Mouse (Mus musculus) liver, postnatal 0 days (tissue): ENCODE data around the gene Med12l.

ENCODE experiments used
- CTCF ChIP-seq: sonication (generic); IDR thresholded peaks from 2 replicates; pipeline ENCODE4 v1.5.1; 2016; ENCODE audit warnings: antibody characterized with exemption, low read depth
- EP300 ChIP-seq: IDR thresholded peaks from 2 replicates; pipeline ENCODE4 v1.6.1; 2016; ENCODE audit warnings: antibody characterized with exemption, low read depth, mild to moderate bottlenecking

DNA sequence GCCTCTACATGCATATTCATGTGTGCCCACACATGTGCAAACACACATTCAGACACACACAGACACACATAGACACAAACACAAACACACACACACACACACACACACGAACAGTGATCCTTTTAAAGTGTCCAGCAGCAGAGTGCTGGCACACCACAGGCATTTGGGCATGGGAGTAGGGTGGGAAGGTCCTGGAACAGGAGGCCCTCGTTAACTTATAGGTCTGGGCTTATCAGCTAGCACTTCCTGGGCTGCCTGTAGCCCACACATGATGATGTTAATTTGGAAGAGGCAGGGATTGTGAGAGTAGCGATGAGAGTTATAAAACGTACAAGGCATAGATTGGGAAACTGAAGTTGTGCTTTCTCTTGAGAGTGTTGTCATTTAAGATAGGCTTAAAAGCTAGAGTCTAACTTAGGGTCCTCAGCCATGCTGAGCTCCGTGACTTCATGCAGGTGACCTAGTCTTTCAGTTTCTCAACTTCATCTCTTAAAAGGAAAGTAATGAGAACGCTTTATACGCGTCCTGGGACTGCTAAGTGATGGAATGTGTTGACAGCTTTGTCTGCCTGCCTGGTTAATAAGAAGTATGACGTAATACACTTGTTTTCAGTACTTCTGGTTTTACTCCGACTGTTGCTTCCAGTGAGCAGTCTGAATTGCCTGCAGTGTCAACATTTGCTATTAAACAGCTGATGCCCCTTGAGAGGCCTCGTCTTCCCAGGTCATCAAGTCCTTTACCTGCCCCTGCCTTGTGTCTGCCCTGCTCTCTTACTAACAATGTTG is 199.3 kb downstream of the Med12l start:
- no peak for TF ChIP-seq CTCF
- TF ChIP-seq EP300: no peak
